Mouse (Mus musculus) brain, adult 2 months (tissue): ENCODE results near the gene Trim26.
A peak's percentile ranks its signal among the peaks of the same experiment; 100 is the strongest.
"Not testable (repeated sequence)": the region's sequence is repeated elsewhere in the genome, so short reads cannot be mapped to it uniquely, and the experiment has no call there.

Experiments used
- DNase-seq: peaks from one replicate; pipeline ENCODE4 v3.0.0; 2011; ENCODE audit warnings: low read depth, low spot score

The Trim26 gene

DNA sequence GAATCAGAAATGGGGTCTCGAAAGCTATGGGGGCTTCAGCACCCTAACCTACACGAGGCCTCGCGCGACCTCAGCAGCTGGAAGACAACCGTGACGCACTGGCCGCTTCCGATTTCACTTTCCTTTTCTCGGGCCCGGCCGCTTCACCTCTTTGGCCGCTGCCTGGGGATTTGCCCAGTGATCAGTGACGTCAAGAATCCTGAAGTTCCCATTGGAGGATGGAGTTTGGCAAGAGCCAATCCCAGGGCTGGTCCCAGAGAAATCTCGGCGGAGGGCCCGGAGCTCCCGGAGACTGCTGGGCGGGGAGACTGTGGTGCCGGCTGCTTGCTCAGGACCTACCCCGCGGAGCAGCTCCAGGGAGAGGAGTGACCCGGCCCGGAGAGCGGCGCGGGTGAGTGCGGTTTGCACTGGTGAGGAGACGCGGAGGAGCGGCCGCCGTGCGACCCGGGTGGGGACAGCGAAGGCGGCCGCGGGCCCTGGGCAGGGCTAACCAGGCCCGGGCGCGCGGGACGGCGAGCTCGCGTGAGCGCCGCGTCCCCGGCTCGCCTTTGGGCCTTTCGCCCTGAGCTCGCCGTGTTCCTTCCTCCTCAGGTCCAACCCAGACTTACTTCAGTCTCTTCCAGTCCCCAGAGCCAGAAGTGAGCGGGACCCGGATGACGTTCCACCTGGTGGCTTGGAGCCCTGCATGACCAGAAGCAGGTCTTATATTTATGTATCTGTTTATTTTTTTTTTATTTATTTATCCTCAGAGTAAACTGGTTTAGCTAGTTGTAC, at the start of gene Trim26:
Gene Trim26, plus strand, starts transcription at position 261 of the 774 bp plus-strand sequence.
- peak; percentile 99 for DNase-seq

DNA sequence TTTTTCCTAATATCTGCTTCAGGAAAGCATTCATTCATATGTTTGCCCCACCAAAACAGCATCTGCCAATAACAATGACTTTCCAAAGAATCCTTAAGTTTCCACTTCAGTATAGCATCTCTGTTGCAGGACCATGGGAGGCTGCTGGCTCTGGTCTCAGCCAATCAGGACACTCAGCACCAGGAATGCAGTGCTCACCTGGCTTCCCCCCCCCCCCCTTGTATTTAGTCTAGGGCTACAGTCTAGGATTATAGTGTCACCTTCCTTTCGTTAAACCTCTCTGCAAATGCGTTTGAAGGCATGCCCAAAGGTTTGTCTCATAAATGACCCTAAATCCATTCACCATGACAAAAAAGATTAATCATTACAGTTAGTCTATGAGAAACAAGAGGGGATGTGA, 48.6 kb upstream of the Trim26 start:
- DNase-seq: no peak

DNA sequence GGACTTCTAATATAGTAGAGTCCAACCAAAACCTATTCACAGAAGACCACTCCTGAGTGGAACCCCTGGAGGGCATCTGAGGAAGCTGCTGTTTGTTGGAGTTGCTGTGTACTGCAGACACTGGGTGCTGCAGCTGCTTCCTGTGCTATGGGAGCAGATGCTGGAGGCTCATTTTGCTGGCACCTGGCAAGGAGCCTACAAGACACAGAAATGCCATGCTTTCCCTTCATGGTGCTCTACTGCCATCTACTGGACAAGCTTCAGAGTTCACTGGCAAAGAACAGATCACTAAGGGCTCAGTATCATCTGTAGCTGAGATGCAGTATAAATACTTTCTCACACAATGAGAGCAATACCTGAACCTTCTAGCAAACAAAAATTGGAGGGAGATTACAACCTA, 48.1 kb upstream of the Trim26 start:
- DNase-seq: peak; percentile 91

DNA sequence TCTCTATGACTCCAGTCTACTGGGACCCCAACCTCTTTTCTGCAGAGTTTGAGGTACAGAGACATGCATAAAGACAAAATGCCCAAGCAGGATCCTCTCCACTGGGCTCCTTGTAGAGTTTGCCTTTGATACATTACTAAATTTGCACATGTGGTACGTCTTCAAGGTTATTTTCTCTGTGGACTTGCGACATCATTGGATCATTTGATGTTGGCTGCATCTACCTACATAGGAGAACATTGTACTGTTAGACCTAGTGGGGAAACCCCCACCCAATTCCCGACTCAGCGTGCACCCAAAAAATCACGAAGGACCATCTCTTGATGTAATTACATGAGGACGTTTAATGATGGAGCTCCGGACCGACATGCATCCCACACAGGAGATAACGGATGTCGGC, 37.4 kb upstream of the Trim26 start:
- DNase-seq: no peak

- not testable (repeated sequence) for DNase-seq
Observed at GRCm38 (mm10) chr17:36799921-36800462, 36.9 kb upstream of the Trim26 start.

DNA sequence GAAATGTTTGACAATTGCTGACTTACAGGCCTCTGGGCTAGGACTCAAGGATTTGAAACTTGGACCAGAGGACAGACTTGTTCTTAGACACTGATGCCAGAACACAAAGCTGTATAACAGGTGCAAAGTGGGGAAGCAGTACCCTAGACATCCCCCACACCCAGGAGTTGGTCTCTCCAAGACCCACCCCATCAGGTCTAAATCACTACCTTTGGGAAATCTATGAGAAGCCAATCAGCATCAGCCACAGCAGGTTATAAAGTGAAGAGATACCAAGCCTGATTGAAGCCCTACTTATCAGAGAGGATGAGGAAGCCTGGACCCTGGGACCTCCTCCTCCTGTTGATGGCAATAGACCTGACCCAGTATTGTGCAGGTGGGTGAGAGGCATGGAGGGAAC, 25.1 kb upstream of the Trim26 start, which contains the start of gene H2-M10.6:
Gene H2-M10.6, plus strand, starts transcription at position 301 of the 400 bp plus-strand sequence.
- no peak for DNase-seq

DNA sequence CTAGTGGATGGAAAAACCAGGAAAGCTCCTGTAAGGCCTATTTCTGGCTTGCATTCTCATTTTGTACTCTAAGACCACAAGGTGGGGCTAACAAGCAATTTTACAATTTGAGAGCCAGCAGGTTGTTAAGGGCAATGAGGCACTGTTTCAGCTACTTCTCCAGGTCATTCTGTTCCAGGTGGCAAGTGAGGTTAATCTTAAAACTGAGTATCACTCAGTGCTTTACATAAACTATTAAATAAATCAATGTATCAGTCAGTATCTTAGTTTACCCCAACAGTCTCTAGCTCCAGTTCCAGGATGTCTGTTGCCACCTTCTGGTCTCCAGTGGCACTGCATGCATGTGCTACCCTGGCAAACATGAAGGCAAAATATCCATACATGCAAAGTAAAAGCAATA, 12.9 kb upstream of the Trim26 start:
- DNase-seq: peak; percentile 44

- peak; percentile 78 for DNase-seq
Observed at GRCm38 (mm10) chr17:36825525-36825924, 11.4 kb upstream of the Trim26 start.

- DNase-seq: peak; percentile 95
Observed at GRCm38 (mm10) chr17:36826002-36826401, 10.9 kb upstream of the Trim26 start.

GRCm38 (mm10) chr17:36828488-36828887, 8.4 kb upstream of the Trim26 start:
- no peak for DNase-seq

GRCm38 (mm10) chr17:36830470-36830869, 6.5 kb upstream of the Trim26 start:
- DNase-seq: no peak

DNA sequence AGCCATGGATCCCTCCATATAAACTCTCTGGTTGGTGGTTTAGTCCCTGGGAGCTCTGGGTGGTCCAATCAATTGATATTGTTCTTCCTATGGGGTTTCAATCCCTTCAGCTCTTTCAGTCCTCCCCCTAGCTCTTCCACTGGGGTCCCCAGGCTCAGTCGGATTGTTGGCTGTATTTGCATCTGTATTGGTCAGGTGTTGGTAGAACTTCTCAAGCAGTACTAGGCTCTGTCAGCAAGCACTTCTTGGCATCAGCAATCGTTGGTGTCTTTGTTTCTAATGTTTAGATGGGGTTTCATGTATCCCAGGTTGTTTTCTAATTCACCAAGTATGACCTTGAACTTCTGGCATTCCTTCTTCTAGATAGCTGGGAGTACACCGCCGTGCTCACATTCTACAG, 4.2 kb upstream of the Trim26 start:
- no peak for DNase-seq

DNA sequence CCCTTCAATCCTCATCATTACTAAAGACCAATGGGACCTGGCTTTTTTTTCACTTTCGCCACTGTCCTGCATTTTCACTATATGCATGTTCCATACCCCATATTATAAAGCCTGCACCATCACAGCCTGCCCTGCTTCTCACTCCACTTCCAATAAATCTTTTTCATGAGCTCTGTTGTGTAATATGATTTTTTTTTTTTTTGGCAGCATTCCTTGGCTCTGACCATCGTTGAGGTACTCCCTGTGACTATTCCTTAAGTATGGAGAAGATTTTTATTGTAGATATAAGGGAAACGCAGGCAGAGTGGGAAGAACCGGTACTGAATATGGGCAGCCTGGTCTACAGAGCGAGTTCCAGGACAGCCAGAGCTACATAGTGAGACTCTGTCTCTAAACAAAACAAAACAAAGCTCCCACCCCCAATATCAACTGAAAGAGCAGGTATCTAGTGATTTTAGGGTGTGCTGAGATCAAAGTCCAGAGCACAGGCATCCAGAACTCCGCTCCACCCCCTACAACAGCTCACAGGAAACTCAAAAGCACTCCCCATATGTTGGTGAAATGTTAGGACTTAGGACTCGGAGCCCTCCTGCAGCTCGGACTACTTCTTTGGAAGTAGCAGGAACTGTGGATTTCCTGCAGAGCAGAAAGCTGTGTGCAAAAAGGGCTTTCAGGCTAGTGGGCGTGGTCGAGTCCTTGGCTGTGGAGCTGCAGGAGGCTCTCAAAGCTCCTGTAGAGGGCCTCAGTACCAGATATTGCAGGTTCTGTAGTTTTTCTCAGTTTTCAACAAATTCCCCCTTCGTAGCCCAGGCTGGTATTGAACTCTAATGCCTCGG, 1.1 kb upstream of the Trim26 start:
- peak; percentile 82 for DNase-seq

DNA sequence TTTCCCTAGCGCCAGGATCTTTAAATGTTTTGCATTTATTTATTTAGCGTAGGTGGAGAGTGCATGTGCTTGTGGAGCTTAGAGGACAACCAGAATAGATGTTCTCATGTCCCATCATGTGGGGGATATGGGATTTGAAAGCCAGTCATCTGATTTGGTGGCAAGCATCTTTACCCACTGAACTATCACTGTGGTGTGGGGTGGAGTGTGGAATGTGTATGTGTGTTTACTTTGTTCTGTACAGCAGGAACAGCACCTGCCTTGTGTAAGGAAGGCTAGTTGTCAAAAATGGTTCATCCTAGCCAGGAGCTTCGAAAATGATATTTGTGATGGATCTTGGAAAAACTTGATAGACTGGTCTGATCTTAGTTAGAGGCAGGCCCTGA, 514 bp upstream of the Trim26 start:
- DNase-seq: peak; percentile 17

- DNase-seq: no peak
Observed at GRCm38 (mm10) chr17:36839001-36839400, 2.1 kb downstream of the Trim26 start.

DNA sequence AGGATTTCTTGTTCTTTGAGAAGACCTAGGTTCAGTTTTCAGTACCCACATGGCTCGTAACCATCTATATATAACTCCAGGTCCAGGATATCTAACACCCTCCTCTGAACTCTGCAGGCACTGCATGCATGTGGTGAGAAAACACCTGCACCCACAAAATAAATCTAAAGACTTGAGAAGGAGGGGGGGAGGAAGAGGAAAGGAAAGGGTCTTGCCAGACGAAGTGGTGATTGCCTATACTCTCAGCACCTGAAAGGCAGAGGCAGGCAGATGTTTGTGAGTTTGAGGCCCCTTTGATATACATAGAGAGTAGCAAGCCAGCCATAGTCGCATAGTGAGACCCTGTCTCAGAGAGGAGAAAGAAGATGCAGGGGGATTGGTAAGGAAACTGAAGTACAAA, 3.0 kb downstream of the Trim26 start:
- no peak for DNase-seq

GRCm38 (mm10) chr17:36840961-36841445, 4.1 kb downstream of the Trim26 start:
- no peak for DNase-seq

- no peak for DNase-seq
Observed at GRCm38 (mm10) chr17:36843696-36844095, 6.8 kb downstream of the Trim26 start.

- DNase-seq: no peak
Observed at GRCm38 (mm10) chr17:36844286-36844719, 7.4 kb downstream of the Trim26 start.

- DNase-seq: no peak
Observed at GRCm38 (mm10) chr17:36844725-36845124, 7.8 kb downstream of the Trim26 start.

GRCm38 (mm10) chr17:36848911-36849310, 12.0 kb downstream of the Trim26 start:
- DNase-seq: no peak

GRCm38 (mm10) chr17:36849992-36850391, 13.1 kb downstream of the Trim26 start:
- no peak for DNase-seq
